Mouse (Mus musculus) embryonic facial prominence, embryonic 10.5 days (tissue): Measurements from ENCODE around the gene Myo15b. TPM values are rescaled to one million over a fixed set of nuclear protein-coding genes. Genes with fewer than 3 reads are reported as not detected.

ENCODE experiments used
- DNase-seq: peaks from one replicate; pipeline ENCODE4 v3.0.0-alpha.2; 2017; ENCODE audit warnings: low spot score
- H3K27ac ChIP-seq: fragments of 300-500 bp; sonication (generic); replicated peaks from 2 replicates; pipeline ENCODE4 v1.5.1; 2016; ENCODE audit warnings: mild to moderate bottlenecking
- H3K27me3 ChIP-seq: fragments of 300-500 bp; sonication (generic); replicated peaks from 2 replicates; pipeline ENCODE4 v1.6.1; 2016; ENCODE audit warnings: low read depth, mild to moderate bottlenecking; ENCODE audit not compliant: poor library complexity, severe bottlenecking
- H3K36me3 ChIP-seq: fragments of 300-500 bp; sonication (generic); replicated peaks from 2 replicates; pipeline ENCODE4 v1.6.1; 2016; ENCODE audit warnings: mild to moderate bottlenecking, moderate library complexity
- H3K4me1 ChIP-seq: fragments of 300-500 bp; sonication (generic); 2 replicates; pipeline ENCODE4 v1.6.1; 2016
- H3K4me3 ChIP-seq: fragments of 300-500 bp; sonication (generic); 2 replicates; pipeline ENCODE4 v1.5.1; 2016; ENCODE audit warnings: mild to moderate bottlenecking, moderate library complexity
- H3K9me3 ChIP-seq: fragments of 300-500 bp; sonication (generic); 2 replicates; pipeline ENCODE4 v1.6.1; 2016; ENCODE audit warnings: mild to moderate bottlenecking
- WGBS: fragments of 180-500 bp; shearing (Covaris S2); methylation state at CpG from one replicate; pipeline ENCODE4 v1.1.7; 2016; 5-methylcytosine and 5-hydroxymethylcytosine counted together
- polyA plus RNA-seq: library from polyadenylated mRNA; unstranded; fragments of >200 nt; fragmentation: Nextera tagmentation; extraction: Ambion mirVana; gene quantifications from 2 replicates; pipeline ENCODE4 v1.2.1, GENCODE M21; 2016

Gene Myo15b
- polyA plus RNA-seq, 1 experiment from 2014 or later, result 0.07 TPM

GRCm38 (mm10) chr11:115883251-115883650 lies 25.0 kb downstream of the Myo15b start:
- no peaks in the 10 kb centered on the region for H3K36me3 ChIP-seq
- no peaks in the 10 kb centered on the region for H3K9me3 ChIP-seq
- H3K27ac ChIP-seq, result no peak overlapping the region
- H3K27me3 ChIP-seq, result peaks cover 31% of the 10 kb centered on the region
- DNase-seq, result no peak
- 33% methylated on average over 17 of the region's 17 CpGs for WGBS
- H3K4me1 ChIP-seq, result peaks cover 4% of the 10 kb centered on the region; the same call in 1 of the 2 replicates
- no peak overlapping the region for H3K4me3 ChIP-seq

- Histone ChIP-seq H3K27me3 (peaks cover 31% of the 10 kb centered on the region), H3K4me3 (no peak overlapping the region), H3K9me3 (no peaks in the 10 kb centered on the region), H3K36me3 (no peaks in the 10 kb centered on the region), H3K4me1 (peaks cover 10% of the 10 kb centered on the region; the same call in 1 of the 2 replicates), H3K27ac (no peak overlapping the region)
- no peak for DNase-seq
- WGBS, result 86% methylated on average over 3 of the region's 3 CpGs
These were observed 26.2 kb downstream of the Myo15b start for GRCm38 (mm10) chr11:115884361-115884760.

- peaks cover 17% of the 10 kb centered on the region for H3K4me1 ChIP-seq
- no peaks in the 10 kb centered on the region for H3K36me3 ChIP-seq
- 75% methylated on average over 11 of the region's 11 CpGs for WGBS
- no peak for DNase-seq
- H3K9me3 ChIP-seq, result no peaks in the 10 kb centered on the region
- H3K27me3 ChIP-seq, result peaks cover 31% of the 10 kb centered on the region
- H3K27ac ChIP-seq, result no peak overlapping the region
- no peak overlapping the region for H3K4me3 ChIP-seq
These were observed 27.1 kb downstream of the Myo15b start for GRCm38 (mm10) chr11:115885281-115885680.

GRCm38 (mm10) chr11:115886446-115886845 lies 28.2 kb downstream of the Myo15b start:
- no peaks in the 10 kb centered on the region for H3K9me3 ChIP-seq
- H3K27me3 ChIP-seq, result peaks cover 30% of the 10 kb centered on the region
- 90% methylated on average over 11 of the region's 11 CpGs for WGBS
- no peak overlapping the region for H3K27ac ChIP-seq
- no peak for DNase-seq
- H3K36me3 ChIP-seq, result 0 out of 2 replicates have a peak, but pooled peaks cover 2% of the 10 kb centered on the region
- H3K4me1 ChIP-seq, result peaks cover 24% of the 10 kb centered on the region
- H3K4me3 ChIP-seq, result no peak overlapping the region

- peaks cover 31% of the 10 kb centered on the region for H3K4me1 ChIP-seq
- peaks cover 17% of the 10 kb centered on the region for H3K36me3 ChIP-seq
- no peak overlapping the region; the same call in 1 of the 2 replicates for H3K27ac ChIP-seq
- H3K27me3 ChIP-seq, result peaks cover 15% of the 10 kb centered on the region
- H3K9me3 ChIP-seq, result no peaks in the 10 kb centered on the region
- 94% methylated on average over 5 of the region's 5 CpGs for WGBS
- no peak overlapping the region for H3K4me3 ChIP-seq
- no peak for DNase-seq
These were observed 29.8 kb downstream of the Myo15b start for GRCm38 (mm10) chr11:115888020-115888419.

GRCm38 (mm10) chr11:115889159-115889558 lies 31.0 kb downstream of the Myo15b start:
- 82% methylated on average over 6 of the region's 6 CpGs for WGBS
- peaks cover 3% of the 10 kb centered on the region for H3K27me3 ChIP-seq
- H3K4me3 ChIP-seq, result no peak overlapping the region

GRCm38 (mm10) chr11:115892213-115892612 lies 34.0 kb downstream of the Myo15b start:
- Histone ChIP-seq H3K27me3 (no peaks in the 10 kb centered on the region), H3K27ac (no peak overlapping the region), H3K4me3 (no peak overlapping the region), H3K4me1 (peaks cover 31% of the 10 kb centered on the region), H3K9me3 (no peaks in the 10 kb centered on the region), H3K36me3 (peaks cover 59% of the 10 kb centered on the region)
- 55% methylated on average over 6 of the region's 6 CpGs for WGBS
- no peak for DNase-seq

More at GRCm38 (mm10) chr11:115889159-115889558, 31.0 kb downstream of the Myo15b start:
- no peak for DNase-seq
- Histone ChIP-seq H3K4me1 (peaks cover 31% of the 10 kb centered on the region), H3K27ac (no peak overlapping the region; the same call in 1 of the 2 replicates), H3K36me3 (peaks cover 29% of the 10 kb centered on the region), H3K9me3 (no peaks in the 10 kb centered on the region)

- no peaks in the 10 kb centered on the region for H3K27me3 ChIP-seq
- no peaks in the 10 kb centered on the region for H3K9me3 ChIP-seq
- H3K36me3 ChIP-seq, result peaks cover 64% of the 10 kb centered on the region
- no peak overlapping the region for H3K4me3 ChIP-seq
- 89% methylated on average over 9 of the region's 9 CpGs for WGBS
- H3K27ac ChIP-seq, result no peak overlapping the region
- DNase-seq, result no peak
- H3K4me1 ChIP-seq, result peaks cover 29% of the 10 kb centered on the region
These were observed 34.9 kb downstream of the Myo15b start for GRCm38 (mm10) chr11:115893071-115893470.

GRCm38 (mm10) chr11:115894755-115895520 lies 36.7 kb downstream of the Myo15b start:
- 69% methylated on average over 14 of the region's 14 CpGs for WGBS
- Histone ChIP-seq H3K4me3 (no peak overlapping the region), H3K36me3 (peaks cover 64% of the 10 kb centered on the region), H3K9me3 (no peaks in the 10 kb centered on the region), H3K4me1 (peaks cover 31% of the 10 kb centered on the region), H3K27me3 (no peaks in the 10 kb centered on the region), H3K27ac (no peak overlapping the region; the same call in 1 of the 2 replicates)
- no peak for DNase-seq

GRCm38 (mm10) chr11:115898446-115898845 lies 40.2 kb downstream of the Myo15b start:
- H3K27me3 ChIP-seq, result no peaks in the 10 kb centered on the region
- DNase-seq, result no peak
- no peak overlapping the region for H3K4me3 ChIP-seq
- WGBS, result 85% methylated on average over 7 of the region's 7 CpGs
- H3K27ac ChIP-seq, result no peak overlapping the region
- H3K9me3 ChIP-seq, result no peaks in the 10 kb centered on the region
- peaks cover 46% of the 10 kb centered on the region for H3K4me1 ChIP-seq
- H3K36me3 ChIP-seq, result peaks cover 42% of the 10 kb centered on the region

GRCm38 (mm10) chr11:115898886-115899285 lies 40.7 kb downstream of the Myo15b start:
- 17% methylated on average over 4 of the region's 4 CpGs for WGBS
- H3K4me3 ChIP-seq, result no peak overlapping the region
- peaks cover 50% of the 10 kb centered on the region for H3K4me1 ChIP-seq
- H3K9me3 ChIP-seq, result no peaks in the 10 kb centered on the region
- H3K36me3 ChIP-seq, result peaks cover 38% of the 10 kb centered on the region
- no peaks in the 10 kb centered on the region for H3K27me3 ChIP-seq
- peak; percentile 54 for DNase-seq
- H3K27ac ChIP-seq, result no peak overlapping the region; the same call in 1 of the 2 replicates

- DNase-seq, result peak; percentile 73
- H3K27me3 ChIP-seq, result no peaks in the 10 kb centered on the region
- peak within 1 kb of the TSS; percentile 66 for H3K27ac ChIP-seq
- H3K9me3 ChIP-seq, result no peaks in the 10 kb centered on the region
- 30% methylated on average over 16 of the region's 16 CpGs for WGBS
- peak within 1 kb of the TSS; percentile 36 for H3K4me3 ChIP-seq
- H3K36me3 ChIP-seq, result peaks cover 35% of the 10 kb centered on the region
- peaks cover 58% of the 10 kb centered on the region for H3K4me1 ChIP-seq
These were observed 41.5 kb downstream of the Myo15b start, which contains the start of gene Smim5 for GRCm38 (mm10) chr11:115899486-115900266. Gene Smim5, plus strand, starts transcription at chr11:115899966.
